Mouse (Mus musculus): ENCODE data around the gene Ppa2.

Ppa2 gene

DNA sequence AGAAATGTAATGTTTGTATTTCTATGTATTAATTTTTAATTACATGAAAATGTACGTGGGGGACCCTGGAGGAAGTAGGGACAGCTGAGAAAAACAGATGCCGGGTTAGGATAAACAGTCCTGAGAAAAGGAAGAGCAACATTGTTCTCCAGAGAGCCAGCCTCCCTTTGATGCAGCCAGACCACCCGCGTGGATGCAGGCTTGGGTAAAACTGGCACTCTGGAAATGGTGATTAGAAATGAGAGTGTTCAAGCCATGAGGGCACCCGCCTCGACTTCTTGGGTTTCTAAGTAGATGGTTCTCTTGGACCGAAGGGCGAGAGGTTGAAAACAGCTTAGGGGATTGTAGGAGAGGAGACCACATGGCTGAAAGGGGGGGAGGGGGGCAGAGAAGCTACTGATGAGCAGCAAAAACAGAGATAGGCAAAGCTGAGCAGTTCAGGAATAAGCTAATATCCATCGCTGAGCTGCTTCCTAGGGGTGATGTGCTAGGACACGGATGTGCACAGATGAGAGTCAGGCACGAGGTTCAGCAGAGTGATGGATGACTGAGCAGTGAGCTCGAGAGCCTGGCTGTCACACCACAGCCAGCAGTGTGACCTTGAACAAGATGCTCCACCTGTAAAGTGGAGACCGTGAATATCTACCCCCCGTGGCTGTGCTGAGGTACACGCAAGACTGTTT is 21.4 kb downstream of the Ppa2 start:
- DNase-seq (ENCODE audit: low read depth, low spot score) = peak; percentile 8

GRCm38 (mm10) chr3:133332280-133332679 is 22.4 kb downstream of the Ppa2 start:
- DNase-seq (ENCODE audit: low read depth, low spot score) = no peak

DNA sequence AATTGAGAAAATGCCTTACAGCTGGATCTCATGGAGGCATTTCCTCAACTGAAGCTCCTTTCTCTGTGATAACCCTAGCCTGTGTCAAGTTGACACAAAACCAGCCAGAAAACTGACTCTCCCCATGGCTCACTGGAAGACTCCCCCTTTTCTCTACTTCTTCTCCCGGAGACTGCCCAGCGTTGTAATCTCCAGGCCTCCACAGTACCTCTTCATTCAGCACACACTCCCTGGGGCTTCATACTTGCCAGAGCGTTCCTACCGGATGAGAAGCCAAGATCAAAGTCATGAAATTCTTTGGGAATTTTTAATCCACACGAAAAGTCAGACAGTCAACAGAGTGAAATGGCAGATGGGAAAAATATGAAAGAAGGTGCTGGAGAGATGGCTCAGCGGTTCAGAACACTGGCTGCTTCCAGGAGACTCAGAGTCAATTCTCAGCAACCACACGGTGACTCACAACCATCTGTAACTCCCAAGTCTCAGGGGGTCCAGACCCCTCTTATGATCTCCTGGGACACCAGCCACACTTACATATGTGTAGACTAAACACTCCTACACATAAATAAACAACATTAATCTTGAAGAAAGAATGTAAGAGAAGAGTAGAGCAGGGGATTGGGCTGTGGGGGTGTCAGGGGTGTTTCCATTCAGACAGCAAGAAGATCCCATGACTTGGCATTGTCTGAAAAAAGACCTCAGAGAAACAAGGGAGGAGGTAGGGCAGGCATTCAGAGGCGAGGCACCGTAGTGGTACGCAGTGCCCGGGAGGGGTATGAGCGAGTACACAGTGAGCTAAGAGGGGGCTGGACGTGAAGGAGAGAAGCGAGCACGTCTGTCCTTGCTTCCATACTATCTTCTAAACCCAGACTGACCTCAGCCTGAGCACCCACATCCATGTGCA is 23.6 kb downstream of the Ppa2 start:
- no peak for DNase-seq (ENCODE audit: low read depth, low spot score)

GRCm38 (mm10) chr3:133334691-133335090 is 24.8 kb downstream of the Ppa2 start:
- no peak for DNase-seq (ENCODE audit: low read depth, low spot score)

GRCm38 (mm10) chr3:133335166-133335565 is 25.3 kb downstream of the Ppa2 start:
- DNase-seq (ENCODE audit: low read depth, low spot score) = no peak

GRCm38 (mm10) chr3:133336400-133336799 is 26.5 kb downstream of the Ppa2 start:
- DNase-seq (ENCODE audit: low read depth, low spot score) = no peak

DNA sequence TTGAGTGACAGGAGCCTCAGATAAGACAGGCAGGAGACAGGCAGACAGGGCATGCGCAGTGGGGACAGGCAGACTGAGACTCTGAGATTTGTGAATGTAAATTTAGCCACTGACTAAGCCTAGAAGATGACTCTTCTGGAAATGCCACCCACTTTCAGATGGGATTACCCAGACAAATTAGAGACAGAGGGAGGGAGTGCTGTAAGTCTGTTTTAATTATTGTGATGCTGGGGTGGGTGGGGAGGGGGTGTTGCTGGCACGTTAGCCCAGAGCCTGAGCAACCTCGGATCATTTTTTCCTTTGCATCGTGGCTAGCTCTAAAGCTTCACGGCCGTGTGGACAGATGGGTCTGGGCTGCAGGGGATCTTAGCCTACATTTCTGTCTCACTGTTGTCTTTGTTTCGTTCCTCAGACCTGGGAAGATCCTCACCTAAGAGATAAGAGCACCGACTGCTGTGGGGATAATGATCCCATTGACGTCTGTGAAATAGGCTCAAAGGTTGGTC is 29.0 kb downstream of the Ppa2 start:
- DNase-seq (ENCODE audit: low read depth, low spot score) = no peak

GRCm38 (mm10) chr3:133339411-133339823 is 29.5 kb downstream of the Ppa2 start:
- peak; percentile 75 for DNase-seq (ENCODE audit: low read depth, low spot score)

DNA sequence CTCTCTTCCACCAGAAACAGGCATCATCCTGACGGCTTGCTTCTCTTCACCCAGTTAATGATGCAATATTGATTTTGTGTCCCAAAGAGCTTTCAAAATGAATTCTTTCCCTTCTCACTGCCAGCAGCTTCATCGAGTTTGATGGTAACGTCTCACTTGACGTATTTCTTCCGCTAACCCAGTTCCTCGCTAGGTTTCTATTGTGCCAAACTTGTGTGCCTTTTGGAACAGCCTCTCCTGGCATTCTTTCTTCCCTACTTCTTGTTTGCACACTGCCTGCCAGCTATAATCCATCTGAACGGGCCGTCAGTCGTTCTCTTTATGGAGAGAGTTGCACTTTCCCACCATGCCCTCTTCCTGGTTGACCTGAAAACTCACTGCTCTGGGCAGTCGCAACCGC is 31.2 kb downstream of the Ppa2 start:
- DNase-seq (ENCODE audit: low read depth, low spot score) = no peak

GRCm38 (mm10) chr3:133347535-133347934 is 37.6 kb downstream of the Ppa2 start:
- DNase-seq (ENCODE audit: low read depth, low spot score) = no peak

- DNase-seq (ENCODE audit: low read depth, low spot score) = no peak
Observed at GRCm38 (mm10) chr3:133348847-133349246, 38.9 kb downstream of the Ppa2 start.

- DNase-seq (ENCODE audit: low read depth, low spot score) = no peak
Observed at GRCm38 (mm10) chr3:133357426-133357974, 47.6 kb downstream of the Ppa2 start.

- no peak for DNase-seq (ENCODE audit: low read depth, low spot score)
Observed at GRCm38 (mm10) chr3:133357977-133358376, 48.1 kb downstream of the Ppa2 start.

DNA sequence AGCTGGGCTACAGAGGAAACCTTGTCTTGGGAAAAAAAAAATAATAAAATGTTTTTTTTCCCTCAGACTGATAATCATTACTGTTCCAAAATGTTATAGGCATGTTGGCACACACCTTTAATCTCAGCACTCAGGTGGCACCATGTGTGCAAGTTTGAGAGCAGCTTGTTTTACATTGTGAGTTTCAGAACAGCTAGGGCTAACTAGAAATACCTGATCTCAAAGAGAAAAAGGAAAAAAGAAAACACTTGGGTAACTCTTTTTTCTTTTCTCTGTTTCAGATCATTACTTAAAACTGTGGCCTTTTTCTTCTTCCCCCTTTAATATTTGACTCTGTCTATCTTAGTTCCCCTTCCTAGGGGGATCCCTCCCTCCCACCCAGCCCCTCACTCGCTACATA is 51.5 kb downstream of the Ppa2 start:
- DNase-seq (ENCODE audit: low read depth, low spot score) = no peak

GRCm38 (mm10) chr3:133364138-133364537 is 54.2 kb downstream of the Ppa2 start:
- no peak for DNase-seq (ENCODE audit: low read depth, low spot score)

- DNase-seq (ENCODE audit: low read depth, low spot score) = no peak
Observed at GRCm38 (mm10) chr3:133366096-133366495, 56.2 kb downstream of the Ppa2 start.

GRCm38 (mm10) chr3:133378174-133378573 is 68.3 kb downstream of the Ppa2 start:
- DNase-seq (ENCODE audit: low read depth, low spot score) = no peak

DNA sequence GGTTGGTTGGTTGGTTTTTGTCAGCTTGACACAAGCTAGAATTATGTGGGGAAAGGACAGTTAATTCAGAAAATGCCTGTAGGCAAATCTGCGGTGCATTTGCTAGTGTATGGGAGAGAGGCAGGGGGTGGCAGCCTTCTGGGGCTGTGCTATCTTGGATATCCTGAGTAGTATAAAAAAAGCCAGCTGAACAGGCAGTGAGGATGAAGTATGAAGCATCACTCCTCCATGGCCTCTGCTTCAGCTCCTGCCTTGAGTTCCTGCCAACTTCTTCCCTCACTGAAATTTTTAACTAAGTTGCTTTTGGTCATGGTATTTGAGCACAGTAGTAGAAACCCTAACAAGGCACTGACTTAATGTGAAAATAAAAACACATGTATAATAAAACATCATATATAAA is 70.1 kb downstream of the Ppa2 start:
- DNase-seq (ENCODE audit: low read depth, low spot score) = no peak

DNA sequence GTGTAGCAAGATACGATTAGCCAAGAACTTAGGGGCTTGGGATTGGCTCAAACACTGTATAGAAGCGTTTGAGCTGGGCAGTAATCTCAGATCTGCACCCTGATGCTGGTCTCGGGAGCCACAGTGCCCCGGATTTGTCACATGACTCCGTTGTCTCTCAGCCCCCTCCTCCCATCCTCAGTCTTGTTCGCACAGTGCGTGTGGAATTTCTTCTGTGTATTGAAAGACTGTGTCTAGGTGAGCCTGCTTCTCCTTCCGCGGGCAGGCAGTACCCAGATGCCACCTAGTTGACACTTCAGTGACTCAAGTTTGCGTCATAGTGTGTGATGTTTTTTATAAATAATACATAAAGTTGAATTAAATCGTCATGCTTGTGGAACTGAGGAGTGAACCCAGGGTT is 71.6 kb downstream of the Ppa2 start:
- DNase-seq (ENCODE audit: low read depth, low spot score) = no peak

- DNase-seq (ENCODE audit: low read depth, low spot score) = peak; percentile 23
Observed at GRCm38 (mm10) chr3:133382147-133382546, 72.2 kb downstream of the Ppa2 start.

GRCm38 (mm10) chr3:133384164-133384708 is 74.3 kb downstream of the Ppa2 start:
- peak; percentile 18 for DNase-seq (ENCODE audit: low read depth, low spot score)

DNA sequence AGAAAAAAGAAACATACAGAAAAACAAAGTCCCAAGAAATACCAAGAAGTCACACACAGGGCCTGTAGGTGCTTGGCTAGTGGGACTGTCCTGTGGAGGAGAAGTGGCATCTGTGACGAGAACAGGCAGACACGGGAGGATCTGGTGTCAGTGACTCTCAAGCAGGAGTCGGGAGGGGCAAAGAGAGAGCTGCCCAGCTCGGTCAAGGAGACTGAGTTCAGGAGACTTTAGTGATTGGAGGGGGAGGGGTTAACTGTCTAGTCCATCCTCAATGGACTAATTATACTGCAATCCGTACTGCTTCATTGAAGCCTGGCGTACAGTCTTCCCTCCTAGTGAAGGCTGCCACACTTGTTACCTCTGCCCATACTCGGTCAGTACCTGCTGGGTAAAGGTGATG is 77.4 kb downstream of the Ppa2 start:
- no peak for DNase-seq (ENCODE audit: low read depth, low spot score)

Data from mesoderm, embryonic 11.5 days (tissue).